Mouse (Mus musculus) ES-Bruce4 (cell line): ENCODE measurements around the gene Cebpg. TPM values are rescaled to one million over a fixed set of nuclear protein-coding genes. Genes with fewer than 3 reads are reported as not detected.
A peak's percentile ranks its signal among the peaks of the same experiment; 100 is the strongest.

ENCODE experiments used
- H3K27ac ChIP-seq: 2 replicates; pipeline ENCODE4 v1.5.1; 2012; ENCODE audit warnings: low read length, inconsistent platforms; ENCODE audit not compliant: insufficient read depth
- H3K27me3 ChIP-seq: 2 replicates; pipeline ENCODE4 v1.6.1; 2012; ENCODE audit warnings: mild to moderate bottlenecking, low read length, inconsistent platforms; ENCODE audit not compliant: control insufficient read depth, poor library complexity, insufficient read depth, severe bottlenecking
- H3K36me3 ChIP-seq: 2 replicates; pipeline ENCODE4 v1.6.1; 2012; ENCODE audit warnings: inconsistent platforms, mild to moderate bottlenecking, low read length, moderate library complexity; ENCODE audit not compliant: control insufficient read depth, poor library complexity, insufficient read depth, severe bottlenecking
- H3K4me1 ChIP-seq: one replicate; pipeline ENCODE4 v1.8.1; 2011; ENCODE audit warnings: low read length; ENCODE audit not compliant: control insufficient read depth, insufficient read depth
- H3K4me3 ChIP-seq: 2 replicates; pipeline ENCODE4 v1.5.1; 2011; ENCODE audit warnings: low read depth, mild to moderate bottlenecking, low read length
- H3K9ac ChIP-seq: 2 replicates; pipeline ENCODE4 v1.6.1; 2012; ENCODE audit warnings: low read depth, mild to moderate bottlenecking, inconsistent platforms; ENCODE audit not compliant: poor library complexity, severe bottlenecking
- H3K9me3 ChIP-seq: replicated peaks from 2 replicates; pipeline ENCODE4 v1.6.1; 2012; ENCODE audit warnings: mild to moderate bottlenecking, low read length, inconsistent platforms; ENCODE audit not compliant: control insufficient read depth, poor library complexity, insufficient read depth, severe bottlenecking
- CTCF ChIP-seq: IDR thresholded peaks from one replicate; pipeline ENCODE4 v1.8.1; 2011; ENCODE audit warnings: low read depth, low read length
- EP300 ChIP-seq: IDR thresholded peaks from 2 replicates; pipeline ENCODE4 v1.6.1; 2011; ENCODE audit warnings: low read depth, low read length; ENCODE audit not compliant: insufficient read depth
- POLR2A ChIP-seq: IDR thresholded peaks from one replicate; pipeline ENCODE4 v1.8.1; 2011; ENCODE audit warnings: low read length; ENCODE audit not compliant: insufficient read depth
- polyA plus RNA-seq: library from polyadenylated mRNA; stranded (reverse); fragments of >200 nt; gene quantifications from 2 replicates; pipeline ENCODE4 v1.2.4, GENCODE M21; 2011; ENCODE audit warnings: low read depth; ENCODE audit not compliant: missing spikeins, insufficient read depth, insufficient read length

The Cebpg gene
- polyA plus RNA-seq, 1 experiment, result 33.0 TPM

DNA sequence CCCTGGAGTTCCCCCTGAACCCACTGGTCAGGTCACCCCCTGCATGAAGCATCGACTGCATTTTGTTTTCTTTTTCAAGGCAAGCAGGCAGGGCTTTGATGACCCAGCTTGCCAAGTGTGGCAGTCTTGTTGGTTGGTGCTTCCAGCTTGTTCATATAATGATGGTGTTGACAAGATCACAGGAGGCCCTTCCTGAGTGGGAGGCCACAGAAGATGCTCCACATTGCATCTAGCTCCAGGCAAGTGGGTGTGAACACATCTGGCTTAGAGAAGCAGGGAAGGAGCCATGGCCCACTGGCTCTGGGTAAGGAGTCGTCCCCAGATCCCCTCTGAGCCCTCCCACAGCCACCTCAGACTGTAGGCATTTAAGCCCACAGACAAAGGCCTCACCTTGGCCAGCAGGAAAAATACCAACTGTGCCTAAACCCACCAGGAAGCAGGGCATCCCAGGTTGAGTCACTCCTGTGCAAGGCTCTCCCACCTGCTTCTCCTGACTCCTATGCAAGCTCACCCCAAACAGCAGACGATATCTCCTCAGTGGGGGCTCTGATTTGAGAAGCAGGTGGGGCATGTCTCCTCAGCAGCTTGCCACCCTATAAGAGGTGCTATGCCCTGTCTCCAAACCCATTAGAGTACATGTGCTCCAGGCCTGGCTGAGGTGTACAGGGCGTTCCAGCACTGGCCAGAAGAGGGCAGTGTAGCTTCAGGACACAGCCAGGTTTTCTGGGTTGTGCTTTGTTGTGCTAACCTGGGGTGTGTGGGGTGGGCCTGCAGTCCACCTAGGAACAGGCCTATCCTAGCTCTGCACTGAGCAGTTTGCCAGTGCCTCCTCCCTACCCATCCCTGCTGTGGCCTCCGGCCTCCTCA lies 30.7 kb downstream of the Cebpg start:
- H3K27ac ChIP-seq, result no peak overlapping the region
- H3K27me3 ChIP-seq, result no peaks in the 10 kb centered on the region
- TF ChIP-seq CTCF (peak; percentile 99), POLR2A (no peak)
- no peaks in the 10 kb centered on the region for H3K9me3 ChIP-seq
- H3K9ac ChIP-seq, result no peak overlapping the region
- H3K4me3 ChIP-seq, result no peak overlapping the region
- no peaks in the 10 kb centered on the region for H3K4me1 ChIP-seq
- H3K36me3 ChIP-seq, result no peaks in the 10 kb centered on the region

DNA sequence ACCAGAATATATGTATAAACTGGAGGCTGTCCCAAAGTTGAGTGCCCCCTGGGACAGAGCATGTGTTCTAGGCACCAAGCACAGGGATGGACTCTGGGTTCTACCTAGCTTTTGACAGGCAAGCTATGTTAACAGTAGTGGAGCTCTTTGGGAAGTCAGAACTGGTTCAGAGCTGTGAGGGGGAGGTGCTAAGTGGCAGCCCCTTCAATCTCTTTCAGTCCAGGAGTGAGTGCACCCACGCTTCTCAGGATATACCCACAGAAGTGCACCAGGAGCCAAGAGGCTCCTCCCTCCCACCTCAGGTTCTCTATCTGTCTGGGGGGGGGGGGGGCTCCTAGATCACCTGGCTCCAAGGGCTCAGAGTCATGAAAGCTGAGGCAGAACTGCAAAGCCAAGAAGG lies 31.9 kb downstream of the Cebpg start:
- no peak overlapping the region for H3K4me3 ChIP-seq
- H3K4me1 ChIP-seq, result no peaks in the 10 kb centered on the region
- H3K9ac ChIP-seq, result no peak overlapping the region
- H3K27ac ChIP-seq, result no peak overlapping the region
- no peaks in the 10 kb centered on the region for H3K36me3 ChIP-seq
- no peaks in the 10 kb centered on the region for H3K27me3 ChIP-seq
- no peaks in the 10 kb centered on the region for H3K9me3 ChIP-seq
- TF ChIP-seq CTCF, result no peak
- TF ChIP-seq EP300, result no peak
- TF ChIP-seq POLR2A, result no peak

DNA sequence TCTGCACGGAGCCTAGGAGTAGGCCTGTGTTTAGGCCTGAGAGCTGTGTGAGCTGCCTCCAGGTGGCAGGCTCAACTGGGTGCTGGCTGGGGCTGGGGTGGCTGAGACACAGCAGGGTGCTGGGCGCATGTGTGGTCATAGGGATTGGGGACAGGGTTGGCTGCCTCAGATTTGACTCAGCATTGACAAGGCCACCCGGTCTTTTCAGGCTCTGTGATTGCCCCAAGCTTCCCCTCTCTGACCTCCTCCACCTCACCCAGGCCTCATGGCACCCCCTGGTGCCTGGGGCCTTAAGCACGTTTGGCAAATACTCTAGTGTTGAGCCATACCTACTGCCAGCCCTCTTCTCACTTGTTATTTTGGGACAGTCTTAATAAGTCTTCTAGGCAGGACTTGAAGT lies 33.1 kb downstream of the Cebpg start:
- no peaks in the 10 kb centered on the region for H3K27me3 ChIP-seq
- no peaks in the 10 kb centered on the region for H3K4me1 ChIP-seq
- H3K36me3 ChIP-seq, result no peaks in the 10 kb centered on the region
- TF ChIP-seq CTCF (no peak), EP300 (no peak), POLR2A (no peak)
- no peak overlapping the region for H3K27ac ChIP-seq
- H3K4me3 ChIP-seq, result no peak overlapping the region
- no peaks in the 10 kb centered on the region for H3K9me3 ChIP-seq
- H3K9ac ChIP-seq, result no peak overlapping the region

DNA sequence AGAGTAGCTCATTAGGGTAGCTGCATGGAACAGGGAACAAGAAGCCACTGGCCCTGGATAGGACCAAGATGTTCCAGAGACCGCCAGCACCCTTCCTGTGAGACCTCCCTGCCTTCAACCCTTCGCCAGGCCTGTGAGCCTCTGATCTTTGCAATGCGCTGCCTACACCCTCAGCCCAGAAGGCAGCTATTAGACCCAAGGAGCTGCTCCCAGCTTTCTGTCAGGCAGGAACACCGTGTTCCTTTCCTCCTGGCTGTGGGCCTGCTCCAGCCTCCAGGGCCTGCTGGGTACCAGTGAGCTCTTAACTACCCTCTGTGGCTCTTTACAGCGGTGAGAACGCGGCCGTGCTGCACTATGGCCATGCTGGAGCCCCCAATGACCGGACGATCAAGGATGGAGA lies 35.0 kb downstream of the Cebpg start:
- H3K9me3 ChIP-seq, result no peaks in the 10 kb centered on the region
- no peaks in the 10 kb centered on the region for H3K36me3 ChIP-seq
- no peak overlapping the region for H3K27ac ChIP-seq
- no peak overlapping the region for H3K9ac ChIP-seq
- TF ChIP-seq POLR2A (no peak), CTCF (no peak), EP300 (no peak)
- H3K27me3 ChIP-seq, result no peaks in the 10 kb centered on the region
- H3K4me1 ChIP-seq, result no peaks in the 10 kb centered on the region
- H3K4me3 ChIP-seq, result no peak overlapping the region

DNA sequence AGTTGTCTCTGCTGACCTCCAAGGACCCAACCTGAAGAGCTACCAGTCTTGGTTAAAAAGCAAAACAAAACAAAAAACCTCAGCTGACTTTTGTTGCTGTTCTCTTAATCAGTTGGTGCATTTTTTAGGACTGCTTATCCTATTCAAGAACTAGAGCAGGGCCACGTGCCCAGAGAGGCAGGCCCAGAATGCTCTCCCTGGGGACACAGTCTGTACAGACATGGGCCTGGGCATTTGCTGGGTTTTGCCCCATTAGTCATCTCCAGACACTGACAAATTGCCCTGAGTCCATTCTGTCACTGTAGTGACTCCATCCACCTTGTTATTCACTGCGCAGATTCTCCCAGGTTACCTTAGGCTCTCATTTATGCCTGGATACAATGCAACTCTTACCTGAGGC lies 41.1 kb downstream of the Cebpg start:
- H3K9me3 ChIP-seq, result no peaks in the 10 kb centered on the region
- no peaks in the 10 kb centered on the region for H3K27me3 ChIP-seq
- no peaks in the 10 kb centered on the region for H3K4me1 ChIP-seq
- H3K4me3 ChIP-seq, result no peak overlapping the region
- no peak overlapping the region for H3K9ac ChIP-seq
- no peak overlapping the region for H3K27ac ChIP-seq
- no peaks in the 10 kb centered on the region for H3K36me3 ChIP-seq
- TF ChIP-seq EP300 (no peak), POLR2A (no peak), CTCF (no peak)

- no peaks in the 10 kb centered on the region for H3K36me3 ChIP-seq
- no peaks in the 10 kb centered on the region for H3K27me3 ChIP-seq
- H3K9me3 ChIP-seq, result no peaks in the 10 kb centered on the region
- H3K27ac ChIP-seq, result no peak overlapping the region
- no peaks in the 10 kb centered on the region for H3K4me1 ChIP-seq
- H3K9ac ChIP-seq, result no peak overlapping the region
- no peak for TF ChIP-seq EP300
- no peak for TF ChIP-seq CTCF
- TF ChIP-seq POLR2A, result no peak
- no peak overlapping the region for H3K4me3 ChIP-seq
Measured at GRCm38 (mm10) chr7:35013228-35013627, 43.1 kb downstream of the Cebpg start.
